Comparison of ENCODE assay signal across 28 mouse cellular contexts in the genomic region with DNA sequence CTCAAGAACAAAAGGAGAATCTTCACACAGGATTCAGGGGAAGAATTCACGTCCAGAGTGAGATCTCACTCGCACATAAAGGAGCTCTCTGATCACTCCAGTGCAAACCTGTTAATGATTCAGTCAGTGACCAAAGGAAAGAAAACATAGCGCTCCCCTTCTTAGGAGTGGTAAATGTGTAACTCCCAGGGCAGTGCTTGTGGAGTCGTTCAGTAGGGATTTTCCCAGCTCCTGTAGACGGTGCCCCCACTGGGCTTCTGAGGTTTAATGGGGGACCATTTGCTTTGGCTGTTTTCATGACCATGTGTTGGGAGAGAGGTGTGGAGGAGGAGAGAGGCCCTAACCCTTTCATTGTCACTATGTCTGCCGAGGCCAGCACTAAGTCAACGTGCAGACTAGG. TPM values are rescaled to one million over a fixed set of nuclear protein-coding genes. Genes with fewer than 3 reads are reported as not detected.
DNase-seq lines count a peak whose midpoint lies in the region; ATAC-seq lines count a peak whose summit lies in the region.
"Had no signal": no experiment of that assay in that cellular context is flagged by ENCODE, and none has a peak within 500 bp of the region (broad histone marks: within the 10 kb centered on the region; RNA-seq: fewer than 3 reads in every experiment).

No protein-coding gene starts in this region.

- no peak overlapping the region for H3K9ac ChIP-seq in intestine, embryonic 15.5 days
- no peak overlapping the region for H3K9ac ChIP-seq in kidney, embryonic 16.5 days (replicated peaks; ENCODE audit: low read length)
- H3K9ac ChIP-seq in forebrain, embryonic 11.5 days (ENCODE audit: low read length), result no peak overlapping the region
- H3K9ac ChIP-seq: embryonic facial prominence, embryonic 13.5 days; forebrain, embryonic 15.5 days; limb, embryonic 12.5 days; liver, embryonic 15.5 days; midbrain, embryonic 15.5 days; neural tube, embryonic 12.5 days had no signal

- no peaks in the 10 kb centered on the region for H3K27me3 ChIP-seq in intestine, embryonic 15.5 days (replicated peaks)
- H3K27me3 ChIP-seq in kidney, embryonic 16.5 days (ENCODE audit: insufficient read depth, low read length), result no peaks in the 10 kb centered on the region
- no peaks in the 10 kb centered on the region for H3K27me3 ChIP-seq in forebrain, embryonic 11.5 days (ENCODE audit: control insufficient read depth, insufficient read depth, low read length)
- H3K27me3 ChIP-seq: embryonic facial prominence, embryonic 13.5 days; forebrain, embryonic 15.5 days; limb, embryonic 12.5 days; liver, embryonic 15.5 days; midbrain, embryonic 15.5 days; neural tube, embryonic 12.5 days had no signal

- intact Hi-C loops in left cerebral cortex, postnatal 14 days (cut with DNase I), result no loop called here

- H3K36me3 ChIP-seq in intestine, embryonic 15.5 days, result no peaks in the 10 kb centered on the region
- no peaks in the 10 kb centered on the region for H3K36me3 ChIP-seq in kidney, embryonic 16.5 days (ENCODE audit: insufficient read depth, low read length)
- H3K36me3 ChIP-seq in forebrain, embryonic 11.5 days (ENCODE audit: control insufficient read depth, insufficient read depth, low read length), result no peaks in the 10 kb centered on the region; the same call in 1 of the 2 replicates
- H3K36me3 ChIP-seq: embryonic facial prominence, embryonic 13.5 days; forebrain, embryonic 15.5 days; limb, embryonic 12.5 days; liver, embryonic 15.5 days; midbrain, embryonic 15.5 days had no signal

- WGBS in intestine, embryonic 15.5 days, result 42% methylated on average over 7 of the region's 7 CpGs
- WGBS in kidney, embryonic 16.5 days, result 17% methylated on average over 7 of the region's 7 CpGs
- WGBS in forebrain, embryonic 11.5 days, result 89% methylated on average over 7 of the region's 7 CpGs

- no peak overlapping the region for H3K4me2 ChIP-seq in intestine, embryonic 15.5 days (replicated peaks)
- no peak overlapping the region for H3K4me2 ChIP-seq in kidney, embryonic 16.5 days (replicated peaks; ENCODE audit: low read depth, low read length)
- no peak overlapping the region for H3K4me2 ChIP-seq in forebrain, embryonic 11.5 days (ENCODE audit: low read depth, low read length, severe bottlenecking)
- H3K4me2 ChIP-seq: embryonic facial prominence, embryonic 13.5 days; forebrain, embryonic 15.5 days; heart, embryonic 11.5 days; limb, embryonic 12.5 days; liver, embryonic 15.5 days; midbrain, embryonic 15.5 days; neural tube, embryonic 12.5 days had no signal

- no peak overlapping the region for H3K4me3 ChIP-seq in intestine, embryonic 15.5 days (replicated peaks)
- no peak overlapping the region for H3K4me3 ChIP-seq in kidney, embryonic 16.5 days (ENCODE audit: low read length)
- H3K4me3 ChIP-seq in forebrain, embryonic 11.5 days (ENCODE audit: low read depth, low read length), result no peak overlapping the region
- H3K4me3 ChIP-seq: embryonic facial prominence, embryonic 13.5 days; forebrain, embryonic 15.5 days; limb, embryonic 12.5 days; liver, embryonic 15.5 days; midbrain, embryonic 15.5 days; neural tube, embryonic 12.5 days had no signal

- no peak overlapping the region for H3K27ac ChIP-seq in intestine, embryonic 15.5 days
- H3K27ac ChIP-seq in kidney, embryonic 16.5 days (ENCODE audit: low read length), result peak overlapping the region; percentile 81
- H3K27ac ChIP-seq in forebrain, embryonic 11.5 days (ENCODE audit: low read depth, low read length), result no peak overlapping the region
- H3K27ac ChIP-seq: embryonic facial prominence, embryonic 13.5 days; forebrain, embryonic 15.5 days; hindbrain, postnatal 0 days; limb, embryonic 12.5 days; liver, embryonic 15.5 days; macrophage; midbrain, embryonic 15.5 days; neural tube, embryonic 12.5 days had no signal

- no peaks in the 10 kb centered on the region for H3K9me3 ChIP-seq in intestine, embryonic 15.5 days
- H3K9me3 ChIP-seq in kidney, embryonic 16.5 days (ENCODE audit: low read length), result no peaks in the 10 kb centered on the region
- no peaks in the 10 kb centered on the region for H3K9me3 ChIP-seq in forebrain, embryonic 11.5 days (ENCODE audit: control insufficient read depth, low read length)
- H3K9me3 ChIP-seq: embryonic facial prominence, embryonic 13.5 days; forebrain, embryonic 15.5 days; limb, embryonic 12.5 days; liver, embryonic 15.5 days; midbrain, embryonic 15.5 days; neural tube, embryonic 12.5 days had no signal

- H3K4me1 ChIP-seq in intestine, embryonic 15.5 days (replicated peaks), result peaks cover 19% of the 10 kb centered on the region
- peaks cover 29% of the 10 kb centered on the region for H3K4me1 ChIP-seq in kidney, embryonic 16.5 days (ENCODE audit: insufficient read depth, low read length)
- no peaks in the 10 kb centered on the region for H3K4me1 ChIP-seq in forebrain, embryonic 11.5 days (replicated peaks; ENCODE audit: control insufficient read depth, insufficient read depth, low read length)
- H3K4me1 ChIP-seq: liver, embryonic 15.5 days; midbrain, embryonic 15.5 days had no signal

- ATAC-seq in intestine, embryonic 15.5 days, result peak; percentile 46
- peak; percentile 86 for ATAC-seq in kidney, embryonic 16.5 days (ENCODE audit: low FRiP score, low TSS enrichment)
- no peak for ATAC-seq in forebrain, embryonic 11.5 days (replicated peaks; ENCODE audit: low FRiP score)
- ATAC-seq in granulocyte monocyte progenitor cell, adult 5-6 weeks (replicated peaks; ENCODE audit: poor library complexity, severe bottlenecking), result no peak
- ATAC-seq: forebrain, embryonic 15.5 days; hindbrain, postnatal 0 days; lung, postnatal 0 days; midbrain, embryonic 15.5 days had no signal

- peak; percentile 46 for DNase-seq in kidney, adult 18-20 months
- peak; percentile 40 to 62 for DNase-seq in kidney, postnatal 4 days
- no peak for DNase-seq in forebrain, embryonic 11.5 days (ENCODE audit: low spot score)
- DNase-seq in left cerebral cortex, postnatal 14 days (ENCODE audit: low spot score in 2 of 2), result no peak
- DNase-seq: adrenal gland, postnatal 14 days; cerebellum, adult 2 months; cerebellum, postnatal 36 days; embryo, embryonic 11 days; gastrocnemius, postnatal 10 days; heart, adult 11 months; heart, postnatal 10 days; right cerebral cortex, postnatal 25 days; spleen, adult 18-20 months; thymus, postnatal 25 days had no signal

RNA-seq across cellular contexts. Expression of a gene that starts 31.7 kb away (rescaled TPM):
- polyA plus RNA-seq in intestine, embryonic 15.5 days (2015; fragmentation: Nextera tagmentation; extraction: Ambion mirVana), result 2.8 and 3.0 TPM in 2 replicates
- 45.6 and 50.7 TPM in 2 replicates for polyA plus RNA-seq in kidney, embryonic 16.5 days (2015; fragmentation: Nextera tagmentation; extraction: Ambion mirVana)
- 28.5 and 31.5 TPM in 2 replicates for polyA plus RNA-seq in forebrain, embryonic 11.5 days (2014; fragmentation: Nextera tagmentation; extraction: Ambion mirVana)
- total RNA-seq in left cerebral cortex, postnatal 14 days (2021), result 1 to 10 TPM; 4.8 to 6.5 TPM
- total RNA-seq in granulocyte monocyte progenitor cell, adult 5-6 weeks (2014; fragmentation: Nextera tagmentation), result not detected in 2 replicates
- total RNA-seq in granulocyte monocyte progenitor cell, adult 5-6 weeks (2017), result not detected in 2 replicates
- polyA plus RNA-seq: C2C12, macrophage had no signal

Comparison
In these comparisons a context has a peak if more than half of its experiments do, and no peak if none do; other contexts are left out.
1. ATAC-seq: peak in intestine, embryonic 15.5 days (single experiment) and kidney, embryonic 16.5 days (single experiment); none in forebrain, embryonic 11.5 days (single experiment) and granulocyte monocyte progenitor cell, adult 5-6 weeks (single experiment).
2. DNase-seq: peak in kidney, adult 18-20 months (single experiment) and kidney, postnatal 4 days (2 of 2); none in forebrain, embryonic 11.5 days (single experiment) and left cerebral cortex, postnatal 14 days (0 of 2).